ENCODE assay signal across 24 mouse cellular contexts in the genomic region with DNA sequence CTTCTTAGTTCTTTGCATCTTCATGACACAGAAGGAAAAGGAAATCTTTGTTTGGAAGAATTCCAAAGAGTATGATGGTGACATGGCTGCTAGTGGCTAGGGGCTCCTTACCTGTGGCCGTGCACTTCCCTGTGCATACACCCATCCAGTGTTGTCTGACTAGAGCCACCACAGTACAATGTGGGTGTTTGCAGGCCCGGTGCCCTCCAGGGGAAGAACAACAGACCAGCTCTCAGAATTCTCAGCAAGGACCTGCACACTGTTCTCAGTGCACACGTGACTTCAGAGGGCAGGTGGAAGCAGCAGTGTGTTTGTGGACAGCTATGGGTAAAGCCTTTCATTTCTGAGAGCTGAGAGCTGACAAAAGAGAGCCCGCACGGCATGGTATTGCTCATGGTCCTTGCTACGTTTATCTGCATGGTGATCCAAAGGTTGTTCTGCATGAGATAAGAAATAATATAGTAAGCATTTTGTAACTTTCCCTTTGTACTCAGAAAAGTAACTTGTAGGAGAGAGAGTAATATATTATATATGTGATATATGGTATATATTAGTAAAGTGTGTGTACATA. TPM values are rescaled to one million over a fixed set of nuclear protein-coding genes. Genes with fewer than 3 reads are reported as not detected.
"Had no signal": no experiment of that assay in that cellular context is flagged by ENCODE, and none has a peak within 500 bp of the region (broad histone marks: within the 10 kb centered on the region; RNA-seq: fewer than 3 reads in every experiment).

No protein-coding gene starts in this region.

- H3K4me1 ChIP-seq: lung, embryonic 15.5 days; midbrain, embryonic 10.5 days; midbrain, embryonic 12.5 days; neural tube, embryonic 13.5 days; neural tube, embryonic 15.5 days; stomach, embryonic 15.5 days had no signal

- H3K4me3 ChIP-seq: lung, embryonic 15.5 days; midbrain, embryonic 10.5 days; midbrain, embryonic 12.5 days; myocyte; neural tube, embryonic 13.5 days; neural tube, embryonic 15.5 days; stomach, embryonic 15.5 days had no signal

- H3K9me3 ChIP-seq: lung, embryonic 15.5 days; midbrain, embryonic 10.5 days; midbrain, embryonic 12.5 days; neural tube, embryonic 13.5 days; neural tube, embryonic 15.5 days; stomach, embryonic 15.5 days had no signal

- H3K27ac ChIP-seq: lung, embryonic 15.5 days; midbrain, embryonic 10.5 days; midbrain, embryonic 12.5 days; neural tube, embryonic 13.5 days; neural tube, embryonic 15.5 days; stomach, embryonic 15.5 days; stomach, postnatal 0 days had no signal

- H3K9ac ChIP-seq: liver, postnatal 0 days; lung, embryonic 15.5 days; midbrain, embryonic 12.5 days; neural tube, embryonic 13.5 days; neural tube, embryonic 15.5 days; stomach, embryonic 15.5 days had no signal

- ATAC-seq: lung, postnatal 0 days; midbrain, embryonic 16.5 days had no signal

- H3K36me3 ChIP-seq: lung, embryonic 15.5 days; midbrain, embryonic 10.5 days; midbrain, embryonic 12.5 days; neural tube, embryonic 13.5 days; neural tube, embryonic 15.5 days; stomach, embryonic 15.5 days had no signal

- H3K4me2 ChIP-seq: lung, embryonic 15.5 days; midbrain, embryonic 12.5 days; neural tube, embryonic 13.5 days; neural tube, embryonic 15.5 days; stomach, embryonic 15.5 days had no signal

- DNase-seq: liver, postnatal 0 days; lung, adult 2 months; lung, postnatal 14 days; midbrain, embryonic 14.5 days; retina, postnatal 1 day; right cerebral cortex, adult 18-20 months; right cerebral cortex, postnatal 25 days; right cerebral cortex, postnatal 4 days; thymus, adult 2 months; thymus, postnatal 25 days had no signal

- H3K27me3 ChIP-seq: lung, embryonic 15.5 days; midbrain, embryonic 12.5 days; neural tube, embryonic 13.5 days; neural tube, embryonic 15.5 days; stomach, embryonic 15.5 days had no signal

RNA-seq across cellular contexts. Expression of a gene that starts 11.0 kb away (rescaled TPM):
- total RNA-seq: megakaryocyte, adult 5-6 weeks; megakaryocyte-erythroid progenitor cell, adult 5-6 weeks had no signal
- polyA plus RNA-seq: liver, postnatal 0 days; midbrain, embryonic 10.5 days; midbrain, embryonic 12.5 days; midbrain, embryonic 14.5 days; midbrain, embryonic 16.5 days; myocyte; neural tube, embryonic 11.5 days; neural tube, embryonic 13.5 days; neural tube, embryonic 15.5 days; spleen, adult 2 months; stomach, embryonic 15.5 days; stomach, postnatal 0 days had no signal
